Mouse (Mus musculus) MEL (cell line): ENCODE results near the gene Ntrk3.

Source experiments
- BHLHE40 ChIP-seq: IDR thresholded peaks from 2 replicates; pipeline ENCODE4 v1.6.1; 2012; ENCODE audit warnings: low read depth, mild to moderate bottlenecking, inconsistent platforms, low read length, improper control_type of control experiment, borderline replicate concordance
- CTCF ChIP-seq, 3 experiments: IDR thresholded peaks in 2 of 3; conservative IDR thresholded peaks in 1 of 3; 2 replicates each; pipeline ENCODE4 v1.5.1; 2011 to 2012; ENCODE audit warnings: low read length in 3 of 3, low read depth in 2 of 3, mild to moderate bottlenecking in 2 of 3, improper control_type of control experiment in 1 of 3, inconsistent platforms in 1 of 3, mixed read lengths in 1 of 3, moderate library complexity in 1 of 3; ENCODE audit not compliant: control insufficient read depth in 1 of 3, insufficient read depth in 1 of 3, poor library complexity in 1 of 3, severe bottlenecking in 1 of 3
- EP300 ChIP-seq, 2 experiments: IDR thresholded peaks; 2 replicates each; pipeline ENCODE4 v1.6.1; 2011; ENCODE audit warnings: improper control_type of control experiment in 2 of 2, low read length in 2 of 2, low read depth in 1 of 2, mild to moderate bottlenecking in 1 of 2
- HCFC1 ChIP-seq: IDR thresholded peaks from 2 replicates; pipeline ENCODE4 v1.6.1; 2012; ENCODE audit warnings: low read depth, mild to moderate bottlenecking, inconsistent platforms, low read length, improper control_type of control experiment, moderate library complexity
- MAX ChIP-seq: IDR thresholded peaks from 2 replicates; pipeline ENCODE4 v1.6.1; 2011; ENCODE audit warnings: low read length, improper control_type of control experiment
- NELFE ChIP-seq: IDR thresholded peaks from 2 replicates; pipeline ENCODE4 v1.6.1; 2011; ENCODE audit warnings: low read depth, low read length, improper control_type of control experiment
- POLR2A ChIP-seq, 2 experiments: IDR thresholded peaks; 2 replicates each; pipeline ENCODE4 v1.6.1; 2011 to 2012; ENCODE audit warnings: low read length in 2 of 2, mild to moderate bottlenecking in 2 of 2, control low read depth in 1 of 2, improper control_type of control experiment in 1 of 2, low read depth in 1 of 2, moderate library complexity in 1 of 2; ENCODE audit not compliant: control insufficient read depth in 1 of 2, insufficient read depth in 1 of 2, poor library complexity in 1 of 2

DNA sequence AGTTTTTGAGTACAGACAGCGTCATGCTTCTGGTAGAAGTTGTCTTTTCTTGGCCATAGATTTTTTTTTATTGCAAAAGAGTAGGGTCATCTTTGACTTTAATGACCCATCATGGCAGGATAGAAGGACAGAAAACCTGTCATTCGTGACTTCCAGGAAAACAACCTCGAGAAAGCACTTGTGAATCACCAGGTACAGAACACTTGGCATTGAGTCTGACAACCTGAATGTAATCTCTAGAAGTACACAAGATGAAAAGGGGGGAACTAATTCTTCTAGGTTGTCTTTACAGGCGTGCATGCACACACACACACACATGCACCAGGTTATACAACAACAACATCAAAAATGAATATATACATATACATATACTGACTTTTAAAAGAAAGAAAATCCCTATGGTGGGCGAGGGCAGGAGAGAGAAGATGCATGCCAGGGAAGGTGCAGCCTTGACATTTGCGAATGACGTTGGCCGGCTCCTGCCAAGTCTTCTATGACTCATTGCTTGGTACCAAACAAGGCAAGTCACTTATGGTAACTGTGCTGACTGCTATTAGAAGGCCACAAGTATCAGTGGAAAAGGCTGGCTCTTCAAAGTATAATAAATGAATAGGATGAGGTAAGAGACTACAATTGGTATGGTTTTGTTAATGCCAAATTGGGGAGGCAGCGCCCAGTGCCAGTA lies 217.4 kb downstream of the Ntrk3 start:
- TF ChIP-seq MAX (no peak), NELFE (no peak), POLR2A (IDR thresholded peaks at IDR 0.05; ENCODE audit: control insufficient read depth in 1 of 2, insufficient read depth in 1 of 2, low read depth in 1 of 2, low read length in 2 of 2, poor library complexity in 1 of 2) (no peak), HCFC1 (no peak), EP300 (IDR thresholded peaks at IDR 0.05; ENCODE audit: low read depth in 1 of 2, low read length in 2 of 2) (no peak), CTCF (IDR thresholded peaks at IDR 0.05 in 2 of 3, conservative IDR thresholded peaks at IDR 0.05 in 1 of 3; ENCODE audit: control insufficient read depth in 1 of 3, insufficient read depth in 1 of 3, low read depth in 2 of 3, low read length in 3 of 3, poor library complexity in 1 of 3, severe bottlenecking in 1 of 3) (no peak), BHLHE40 (no peak)
